Mouse (Mus musculus) ES-Bruce4 (cell line): ENCODE measurements around the gene Bcr.

Source experiments
- CTCF ChIP-seq: IDR thresholded peaks from one replicate; pipeline ENCODE4 v1.8.1; 2011; ENCODE audit warnings: low read depth, low read length
- EP300 ChIP-seq: IDR thresholded peaks from 2 replicates; pipeline ENCODE4 v1.6.1; 2011; ENCODE audit warnings: low read depth, low read length; ENCODE audit not compliant: insufficient read depth
- POLR2A ChIP-seq: IDR thresholded peaks from one replicate; pipeline ENCODE4 v1.8.1; 2011; ENCODE audit warnings: low read length; ENCODE audit not compliant: insufficient read depth

DNA sequence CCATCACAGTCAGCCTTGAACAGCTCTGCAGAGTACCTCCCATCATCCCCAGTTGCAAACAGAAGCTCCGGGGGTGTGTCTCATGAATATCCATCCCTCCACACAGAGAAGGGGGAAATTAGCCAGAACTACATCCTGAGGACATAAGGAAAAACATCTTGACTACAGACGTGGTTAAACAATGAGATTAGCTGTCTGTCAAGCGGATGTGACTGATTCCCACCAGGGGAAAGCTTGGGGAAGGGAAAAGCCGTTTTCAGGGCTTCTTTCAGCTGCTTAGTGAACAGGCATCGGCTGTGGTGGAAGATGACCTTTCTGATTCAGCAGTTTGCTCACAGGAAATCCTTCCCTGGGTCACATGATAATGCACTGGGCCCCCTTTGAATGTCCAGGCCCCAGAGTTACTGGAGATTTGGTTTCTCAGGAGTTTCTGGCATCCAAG is 46.6 kb downstream of the Bcr start:
- no peak for TF ChIP-seq CTCF
- no peak for TF ChIP-seq POLR2A
- TF ChIP-seq EP300 = no peak
